Mouse (Mus musculus): ENCODE results near the gene Poll. TPM values are rescaled to one million over a fixed set of nuclear protein-coding genes. Genes with fewer than 3 reads are reported as not detected.

Poll gene
- polyA plus RNA-seq, 1 experiment from 2014 or later = 13.4 TPM

GRCm38 (mm10) chr19:45594079-45594478 lies 33.7 kb upstream of the Poll start:
- Histone ChIP-seq H3K36me3 (ENCODE audit: control insufficient read depth, insufficient read depth) (peaks cover 7% of the 10 kb centered on the region; the same call in 1 of the 2 replicates), H3K4me2 (ENCODE audit: low read depth, low read length) (no peak overlapping the region), H3K27ac (ENCODE audit: low read length) (no peak overlapping the region), H3K9ac (ENCODE audit: low read length) (no peak overlapping the region), H3K27me3 (ENCODE audit: control insufficient read depth, insufficient read depth, low read length) (no peaks in the 10 kb centered on the region), H3K9me3 (replicated peaks; ENCODE audit: control insufficient read depth, low read length) (no peaks in the 10 kb centered on the region), H3K4me3 (ENCODE audit: low read length) (no peak overlapping the region), H3K4me1 (ENCODE audit: control insufficient read depth, insufficient read depth, low read length) (peaks cover 11% of the 10 kb centered on the region)
- ATAC-seq (replicated peaks; ENCODE audit: extremely low read depth, insufficient read depth, low FRiP score) = no peak
- WGBS = 85% methylated on average over 7 of the region's 7 CpGs

GRCm38 (mm10) chr19:45592916-45593315 lies 32.6 kb upstream of the Poll start:
- Histone ChIP-seq H3K27me3 (ENCODE audit: control insufficient read depth, insufficient read depth, low read length) (no peaks in the 10 kb centered on the region), H3K9ac (ENCODE audit: low read length) (no peak overlapping the region), H3K9me3 (replicated peaks; ENCODE audit: control insufficient read depth, low read length) (no peaks in the 10 kb centered on the region), H3K4me1 (ENCODE audit: control insufficient read depth, insufficient read depth, low read length) (peaks cover 11% of the 10 kb centered on the region), H3K27ac (ENCODE audit: low read length) (no peak overlapping the region), H3K4me3 (ENCODE audit: low read length) (no peak overlapping the region), H3K4me2 (ENCODE audit: low read depth, low read length) (no peak overlapping the region), H3K36me3 (ENCODE audit: control insufficient read depth, insufficient read depth) (peaks cover 6% of the 10 kb centered on the region; the same call in 1 of the 2 replicates)
- WGBS = 83% methylated on average over 9 of the region's 9 CpGs
- ATAC-seq (replicated peaks; ENCODE audit: extremely low read depth, insufficient read depth, low FRiP score) = no peak

- no peaks in the 10 kb centered on the region for H3K9me3 ChIP-seq (replicated peaks; ENCODE audit: control insufficient read depth, low read length)
- no peak overlapping the region for H3K4me3 ChIP-seq (ENCODE audit: low read length)
- no peak overlapping the region for H3K9ac ChIP-seq (ENCODE audit: low read length)
- no peak overlapping the region for H3K4me2 ChIP-seq (ENCODE audit: low read depth, low read length)
- peak overlapping the region; percentile 75 for H3K27ac ChIP-seq (ENCODE audit: low read length)
- 53% methylated on average over 7 of the region's 7 CpGs for WGBS
- peaks cover 6% of the 10 kb centered on the region; the same call in 1 of the 2 replicates for H3K36me3 ChIP-seq (ENCODE audit: control insufficient read depth, insufficient read depth)
- no peak for ATAC-seq (replicated peaks; ENCODE audit: extremely low read depth, insufficient read depth, low FRiP score)
- H3K27me3 ChIP-seq (ENCODE audit: control insufficient read depth, insufficient read depth, low read length) = no peaks in the 10 kb centered on the region
- peaks cover 11% of the 10 kb centered on the region for H3K4me1 ChIP-seq (ENCODE audit: control insufficient read depth, insufficient read depth, low read length)
Observed at GRCm38 (mm10) chr19:45591704-45592103, 31.4 kb upstream of the Poll start.

- 95% methylated on average over 6 of the region's 6 CpGs for WGBS
- H3K4me2 ChIP-seq (ENCODE audit: low read depth, low read length) = no peak overlapping the region
- no peak overlapping the region for H3K9ac ChIP-seq (ENCODE audit: low read length)
- H3K4me3 ChIP-seq (ENCODE audit: low read length) = no peak overlapping the region
- peaks cover 11% of the 10 kb centered on the region for H3K4me1 ChIP-seq (ENCODE audit: control insufficient read depth, insufficient read depth, low read length)
- no peaks in the 10 kb centered on the region for H3K9me3 ChIP-seq (replicated peaks; ENCODE audit: control insufficient read depth, low read length)
- H3K27ac ChIP-seq (ENCODE audit: low read length) = no peak overlapping the region
- H3K36me3 ChIP-seq (ENCODE audit: control insufficient read depth, insufficient read depth) = peaks cover 10% of the 10 kb centered on the region; the same call in 1 of the 2 replicates
- ATAC-seq (replicated peaks; ENCODE audit: extremely low read depth, insufficient read depth, low FRiP score) = no peak
- no peaks in the 10 kb centered on the region for H3K27me3 ChIP-seq (ENCODE audit: control insufficient read depth, insufficient read depth, low read length)
Observed at GRCm38 (mm10) chr19:45589761-45590160, 29.4 kb upstream of the Poll start.

- Histone ChIP-seq H3K4me1 (ENCODE audit: control insufficient read depth, insufficient read depth, low read length) (peaks cover 11% of the 10 kb centered on the region), H3K9me3 (replicated peaks; ENCODE audit: control insufficient read depth, low read length) (no peaks in the 10 kb centered on the region), H3K9ac (ENCODE audit: low read length) (no peak overlapping the region), H3K4me2 (ENCODE audit: low read depth, low read length) (no peak overlapping the region), H3K36me3 (ENCODE audit: control insufficient read depth, insufficient read depth) (peaks cover 10% of the 10 kb centered on the region; the same call in 1 of the 2 replicates), H3K27ac (ENCODE audit: low read length) (no peak overlapping the region), H3K27me3 (ENCODE audit: control insufficient read depth, insufficient read depth, low read length) (no peaks in the 10 kb centered on the region), H3K4me3 (ENCODE audit: low read length) (no peak overlapping the region)
- no peak for ATAC-seq (replicated peaks; ENCODE audit: extremely low read depth, insufficient read depth, low FRiP score)
- WGBS = 67% methylated on average over 6 of the region's 6 CpGs
Observed at GRCm38 (mm10) chr19:45587509-45588292, 27.4 kb upstream of the Poll start.

- H3K27me3 ChIP-seq (ENCODE audit: control insufficient read depth, insufficient read depth, low read length) = no peaks in the 10 kb centered on the region
- no peaks in the 10 kb centered on the region for H3K9me3 ChIP-seq (replicated peaks; ENCODE audit: control insufficient read depth, low read length)
- no peak overlapping the region for H3K4me3 ChIP-seq (ENCODE audit: low read length)
- 53% methylated on average over 3 of the region's 3 CpGs for WGBS
- H3K4me2 ChIP-seq (ENCODE audit: low read depth, low read length) = no peak overlapping the region
- no peak overlapping the region for H3K9ac ChIP-seq (ENCODE audit: low read length)
- H3K4me1 ChIP-seq (ENCODE audit: control insufficient read depth, insufficient read depth, low read length) = peaks cover 6% of the 10 kb centered on the region
- ATAC-seq (replicated peaks; ENCODE audit: extremely low read depth, insufficient read depth, low FRiP score) = no peak
- H3K27ac ChIP-seq (ENCODE audit: low read length) = no peak overlapping the region
- H3K36me3 ChIP-seq (ENCODE audit: control insufficient read depth, insufficient read depth) = peaks cover 10% of the 10 kb centered on the region; the same call in 1 of the 2 replicates
Observed at GRCm38 (mm10) chr19:45586850-45587249, 26.5 kb upstream of the Poll start.

- no peak overlapping the region for H3K27ac ChIP-seq (ENCODE audit: low read length)
- peaks cover 6% of the 10 kb centered on the region for H3K4me1 ChIP-seq (ENCODE audit: control insufficient read depth, insufficient read depth, low read length)
- H3K9ac ChIP-seq (ENCODE audit: low read length) = no peak overlapping the region
- H3K27me3 ChIP-seq (ENCODE audit: control insufficient read depth, insufficient read depth, low read length) = no peaks in the 10 kb centered on the region
- WGBS = 65% methylated on average over 9 of the region's 9 CpGs
- H3K4me2 ChIP-seq (ENCODE audit: low read depth, low read length) = no peak overlapping the region
- no peaks in the 10 kb centered on the region for H3K9me3 ChIP-seq (replicated peaks; ENCODE audit: control insufficient read depth, low read length)
- peaks cover 9% of the 10 kb centered on the region; the same call in 1 of the 2 replicates for H3K36me3 ChIP-seq (ENCODE audit: control insufficient read depth, insufficient read depth)
- no peak overlapping the region for H3K4me3 ChIP-seq (ENCODE audit: low read length)
- ATAC-seq (replicated peaks; ENCODE audit: extremely low read depth, insufficient read depth, low FRiP score) = no peak
Observed at GRCm38 (mm10) chr19:45584856-45585620, 24.7 kb upstream of the Poll start.

GRCm38 (mm10) chr19:45583136-45583535 lies 22.8 kb upstream of the Poll start:
- Histone ChIP-seq H3K4me1 (ENCODE audit: control insufficient read depth, insufficient read depth, low read length) (peaks cover 13% of the 10 kb centered on the region), H3K27ac (ENCODE audit: low read length) (no peak overlapping the region), H3K27me3 (ENCODE audit: control insufficient read depth, insufficient read depth, low read length) (no peaks in the 10 kb centered on the region), H3K9me3 (replicated peaks; ENCODE audit: control insufficient read depth, low read length) (no peaks in the 10 kb centered on the region), H3K36me3 (ENCODE audit: control insufficient read depth, insufficient read depth) (peaks cover 15% of the 10 kb centered on the region), H3K9ac (ENCODE audit: low read length) (no peak overlapping the region), H3K4me2 (ENCODE audit: low read depth, low read length) (no peak overlapping the region), H3K4me3 (ENCODE audit: low read length) (no peak overlapping the region)
- 93% methylated on average over 6 of the region's 6 CpGs for WGBS
- ATAC-seq (replicated peaks; ENCODE audit: extremely low read depth, insufficient read depth, low FRiP score) = no peak

GRCm38 (mm10) chr19:45582161-45582560 lies 21.8 kb upstream of the Poll start:
- H3K9ac ChIP-seq (ENCODE audit: low read length) = no peak overlapping the region
- no peak overlapping the region for H3K27ac ChIP-seq (ENCODE audit: low read length)
- no peak overlapping the region for H3K4me2 ChIP-seq (ENCODE audit: low read depth, low read length)
- no peak for ATAC-seq (replicated peaks; ENCODE audit: extremely low read depth, insufficient read depth, low FRiP score)
- H3K9me3 ChIP-seq (replicated peaks; ENCODE audit: control insufficient read depth, low read length) = no peaks in the 10 kb centered on the region
- H3K36me3 ChIP-seq (ENCODE audit: control insufficient read depth, insufficient read depth) = peaks cover 18% of the 10 kb centered on the region
- peaks cover 13% of the 10 kb centered on the region for H3K4me1 ChIP-seq (ENCODE audit: control insufficient read depth, insufficient read depth, low read length)
- 43% methylated on average over 8 of the region's 8 CpGs for WGBS
- no peaks in the 10 kb centered on the region for H3K27me3 ChIP-seq (ENCODE audit: control insufficient read depth, insufficient read depth, low read length)
- H3K4me3 ChIP-seq (ENCODE audit: low read length) = no peak overlapping the region

All from heart, embryonic 16.5 days (tissue).